Mouse (Mus musculus) midbrain, embryonic 12.5 days (tissue): ENCODE results near the gene Phactr2. TPM values are rescaled to one million over a fixed set of nuclear protein-coding genes. Genes with fewer than 3 reads are reported as not detected.

Experiments used
- ATAC-seq: fragments of 200-750 bp; cut with Nextera tagmentation; 2 replicates; pipeline ENCODE4 v1.8.0; 2017; ENCODE audit warnings: low read depth, moderate TSS enrichment, moderate library complexity; ENCODE audit not compliant: low FRiP score
- H3K27ac ChIP-seq: fragments of 300-500 bp; sonication (generic); replicated peaks from 2 replicates; pipeline ENCODE4 v1.5.1; 2016; ENCODE audit warnings: mild to moderate bottlenecking
- H3K27me3 ChIP-seq: fragments of 300-500 bp; sonication (generic); 2 replicates; pipeline ENCODE4 v1.6.1; 2016; ENCODE audit warnings: mild to moderate bottlenecking
- H3K36me3 ChIP-seq: fragments of 300-500 bp; sonication (generic); 2 replicates; pipeline ENCODE4 v1.6.1; 2016
- H3K4me1 ChIP-seq: fragments of 300-500 bp; sonication (generic); 2 replicates; pipeline ENCODE4 v1.6.1; 2016
- H3K4me2 ChIP-seq: fragments of 300-500 bp; sonication (generic); replicated peaks from 2 replicates; pipeline ENCODE4 v1.6.1; 2016; ENCODE audit warnings: mild to moderate bottlenecking, moderate library complexity
- H3K4me3 ChIP-seq: fragments of 300-500 bp; sonication (generic); 2 replicates; pipeline ENCODE4 v1.5.1; 2016; ENCODE audit warnings: mild to moderate bottlenecking
- H3K9ac ChIP-seq: fragments of 300-500 bp; sonication (generic); replicated peaks from 2 replicates; pipeline ENCODE4 v1.6.1; 2016; ENCODE audit warnings: mild to moderate bottlenecking, moderate library complexity
- H3K9me3 ChIP-seq: fragments of 300-500 bp; sonication (generic); 2 replicates; pipeline ENCODE4 v1.6.1; 2016; ENCODE audit warnings: mild to moderate bottlenecking
- WGBS: fragments of 180-500 bp; shearing (Covaris S2); methylation state at CpG from one replicate; pipeline ENCODE4 v1.1.7; 2016; 5-methylcytosine and 5-hydroxymethylcytosine counted together
- polyA plus RNA-seq: library from polyadenylated mRNA; unstranded; fragments of >200 nt; fragmentation: Nextera tagmentation; extraction: Ambion mirVana; gene quantifications from 2 replicates; pipeline ENCODE4 v1.2.1, GENCODE M21; 2016

Gene Phactr2
- polyA plus RNA-seq, 1 experiment from 2014 or later: 11.7 TPM

- Histone ChIP-seq H3K9ac (no peak overlapping the region), H3K4me1 (no peaks in the 10 kb centered on the region), H3K36me3 (peaks cover 8% of the 10 kb centered on the region; the same call in 1 of the 2 replicates), H3K27ac (no peak overlapping the region), H3K4me2 (no peak overlapping the region), H3K27me3 (no peaks in the 10 kb centered on the region), H3K4me3 (no peak overlapping the region), H3K9me3 (no peaks in the 10 kb centered on the region)
- no peak for ATAC-seq
- WGBS: 82% methylated on average over 3 of the region's 3 CpGs
Measured at GRCm38 (mm10) chr10:13244192-13244591, 230.0 kb downstream of the Phactr2 start.

DNA sequence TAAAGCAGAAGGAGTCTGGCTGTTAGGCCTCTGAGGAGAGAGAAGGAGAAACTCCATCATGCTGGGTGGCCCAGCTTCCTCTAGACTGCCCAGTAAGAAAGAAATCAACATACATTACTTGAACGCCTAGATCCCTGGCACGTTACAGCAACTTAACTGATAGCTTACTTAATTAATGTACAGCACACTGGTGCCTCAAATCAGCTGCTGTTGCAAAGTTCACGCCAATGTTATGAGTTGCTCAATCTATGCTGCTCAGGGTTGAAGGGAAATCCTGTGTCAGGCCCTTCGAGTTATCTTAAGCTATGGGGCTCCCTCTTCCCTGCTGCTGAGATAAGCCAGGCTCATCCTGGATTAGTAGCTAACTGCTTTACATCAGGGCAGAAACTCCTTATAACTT lies 233.8 kb downstream of the Phactr2 start:
- H3K27ac ChIP-seq: no peak overlapping the region
- H3K9ac ChIP-seq: no peak overlapping the region
- no peaks in the 10 kb centered on the region for H3K4me1 ChIP-seq
- no peaks in the 10 kb centered on the region for H3K9me3 ChIP-seq
- no peaks in the 10 kb centered on the region for H3K27me3 ChIP-seq
- H3K4me2 ChIP-seq: no peak overlapping the region
- 69% methylated on average over 4 of the region's 4 CpGs for WGBS
- ATAC-seq: no peak
- 0 out of 2 replicates have a peak, but pooled peaks cover 5% of the 10 kb centered on the region for H3K36me3 ChIP-seq
- H3K4me3 ChIP-seq: no peak overlapping the region

DNA sequence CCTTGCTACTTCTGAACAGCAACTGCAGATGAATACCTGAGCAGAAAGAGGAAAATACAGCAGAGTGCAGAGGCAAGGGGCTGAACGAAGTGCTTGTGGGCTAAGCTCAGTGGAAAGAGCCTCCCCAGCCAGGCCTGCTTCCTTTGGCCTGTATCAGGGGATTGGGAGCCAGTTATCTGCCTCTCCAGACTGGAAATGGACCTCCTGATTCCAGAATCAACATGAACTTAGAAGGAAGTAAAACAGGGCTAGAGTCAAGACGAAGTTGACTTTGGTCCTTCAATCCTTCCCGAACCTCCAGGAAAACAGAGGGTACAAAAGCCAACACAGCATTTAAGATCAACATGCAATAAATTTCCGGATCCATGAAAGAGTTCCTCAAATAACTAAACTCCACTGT lies 236.0 kb downstream of the Phactr2 start:
- Histone ChIP-seq H3K36me3 (0 out of 2 replicates have a peak, but pooled peaks cover 5% of the 10 kb centered on the region), H3K9me3 (no peaks in the 10 kb centered on the region), H3K27ac (no peak overlapping the region), H3K27me3 (no peaks in the 10 kb centered on the region), H3K9ac (no peak overlapping the region), H3K4me3 (no peak overlapping the region), H3K4me1 (peaks cover 7% of the 10 kb centered on the region), H3K4me2 (no peak overlapping the region)
- ATAC-seq: no peak
- WGBS: 91% methylated on average over 4 of the region's 4 CpGs

DNA sequence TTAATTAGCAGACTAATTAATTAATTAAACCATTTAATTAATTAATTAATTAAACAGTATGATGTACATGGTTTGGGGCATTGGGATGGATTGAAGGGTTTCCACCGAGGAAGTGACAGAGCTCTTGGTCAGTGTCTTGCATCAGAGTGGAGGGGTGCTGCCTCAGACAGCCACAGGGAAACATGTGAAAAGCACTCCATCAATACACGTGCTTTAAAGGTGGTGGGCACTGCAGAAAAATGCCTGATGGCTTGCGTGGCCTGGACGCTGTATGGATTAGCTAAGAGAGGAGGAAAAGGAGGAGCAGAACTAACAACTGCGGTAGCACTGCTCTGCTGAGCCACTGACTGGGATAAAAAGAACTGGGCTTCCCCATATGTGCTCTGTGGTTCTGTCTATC lies 237.3 kb downstream of the Phactr2 start:
- 0 out of 2 replicates have a peak, but pooled peaks cover 5% of the 10 kb centered on the region for H3K36me3 ChIP-seq
- H3K9ac ChIP-seq: no peak overlapping the region
- H3K27ac ChIP-seq: no peak overlapping the region
- ATAC-seq: no peak
- peaks cover 13% of the 10 kb centered on the region for H3K4me1 ChIP-seq
- H3K4me2 ChIP-seq: no peak overlapping the region
- whole genome bisulfite sequencing: 91% methylated on average over 5 of the region's 5 CpGs
- H3K9me3 ChIP-seq: no peaks in the 10 kb centered on the region
- H3K4me3 ChIP-seq: no peak overlapping the region
- no peaks in the 10 kb centered on the region for H3K27me3 ChIP-seq

DNA sequence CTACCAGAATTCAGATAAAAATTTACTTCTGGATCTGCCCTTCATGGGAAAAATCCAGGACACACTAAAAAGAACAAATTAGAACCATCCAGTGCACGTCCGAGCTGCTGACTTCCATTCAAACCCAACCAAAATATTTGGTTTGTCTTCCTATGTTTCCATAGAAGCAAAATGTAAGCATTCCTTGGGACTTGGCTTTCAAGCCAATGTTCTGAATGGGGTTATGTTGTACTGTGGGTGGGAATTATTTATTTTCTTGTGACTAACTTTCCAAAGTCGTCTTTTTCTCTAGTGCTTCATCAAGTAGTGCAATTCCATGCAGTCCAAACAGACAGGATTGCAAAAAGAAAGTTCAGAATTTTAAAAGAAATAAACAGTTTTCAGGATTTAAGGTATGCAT lies 239.7 kb downstream of the Phactr2 start:
- Histone ChIP-seq H3K4me2 (no peak overlapping the region), H3K27ac (no peak overlapping the region), H3K27me3 (no peaks in the 10 kb centered on the region), H3K36me3 (0 out of 2 replicates have a peak, but pooled peaks cover 5% of the 10 kb centered on the region), H3K9me3 (no peaks in the 10 kb centered on the region), H3K4me1 (peaks cover 13% of the 10 kb centered on the region), H3K9ac (no peak overlapping the region), H3K4me3 (no peak overlapping the region)
- 75% methylated on average over 3 of the region's 3 CpGs for WGBS
- ATAC-seq: no peak

- no peak overlapping the region for H3K9ac ChIP-seq
- H3K9me3 ChIP-seq: no peaks in the 10 kb centered on the region
- H3K36me3 ChIP-seq: 0 out of 2 replicates have a peak, but pooled peaks cover 5% of the 10 kb centered on the region
- H3K4me3 ChIP-seq: no peak overlapping the region
- no peaks in the 10 kb centered on the region for H3K27me3 ChIP-seq
- H3K4me2 ChIP-seq: no peak overlapping the region
- no peak overlapping the region for H3K27ac ChIP-seq
- ATAC-seq: no peak
- 73% methylated on average over 10 of the region's 10 CpGs for WGBS
- peaks cover 13% of the 10 kb centered on the region for H3K4me1 ChIP-seq
Measured at GRCm38 (mm10) chr10:13233941-13234340, 240.3 kb downstream of the Phactr2 start.

- Histone ChIP-seq H3K4me3 (no peak overlapping the region), H3K27ac (no peak overlapping the region; the same call in 1 of the 2 replicates), H3K9ac (no peak overlapping the region), H3K9me3 (no peaks in the 10 kb centered on the region), H3K27me3 (no peaks in the 10 kb centered on the region), H3K4me2 (no peak overlapping the region), H3K4me1 (peaks cover 13% of the 10 kb centered on the region), H3K36me3 (0 out of 2 replicates have a peak, but pooled peaks cover 5% of the 10 kb centered on the region)
- no peak for ATAC-seq
- 43% methylated on average over 2 of the region's 2 CpGs for WGBS
Measured at GRCm38 (mm10) chr10:13233143-13233622, 241.0 kb downstream of the Phactr2 start.

DNA sequence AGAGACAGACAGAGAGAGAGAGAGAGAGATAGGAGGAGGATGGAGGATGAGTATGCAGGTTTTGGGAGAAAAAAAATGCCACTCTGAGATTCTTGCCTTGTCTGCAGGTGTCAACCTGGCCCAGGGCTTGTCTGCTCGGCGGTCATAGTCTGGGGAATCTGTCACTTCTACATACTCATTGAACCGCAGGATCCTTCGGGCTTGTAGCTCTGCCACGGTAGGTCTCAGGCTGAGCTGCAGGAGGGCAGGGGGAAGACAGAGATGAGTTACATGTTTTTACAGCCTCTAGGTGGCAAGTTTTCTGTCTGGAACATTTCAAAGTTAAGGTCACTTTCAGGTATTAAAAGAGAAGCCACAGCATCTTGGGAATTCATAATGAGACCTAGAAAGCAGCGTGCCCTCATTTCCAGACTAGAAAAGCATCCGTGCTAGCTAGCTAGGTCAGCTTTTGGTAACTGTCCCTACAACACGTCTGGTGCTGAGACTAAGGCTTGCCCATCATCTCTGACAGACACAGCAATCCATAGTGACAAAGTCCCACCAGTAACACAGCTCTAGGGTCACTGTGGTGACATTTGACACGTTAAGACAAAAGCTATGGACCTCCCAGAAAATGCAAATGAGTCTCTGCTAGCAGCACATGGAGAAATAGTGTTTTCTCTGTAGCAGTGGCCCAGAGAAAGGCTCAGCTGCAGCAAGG lies 241.6 kb downstream of the Phactr2 start:
- Histone ChIP-seq H3K4me1 (peaks cover 13% of the 10 kb centered on the region), H3K9me3 (no peaks in the 10 kb centered on the region), H3K36me3 (no peaks in the 10 kb centered on the region), H3K27ac (no peak overlapping the region; the same call in 1 of the 2 replicates), H3K27me3 (no peaks in the 10 kb centered on the region), H3K4me3 (no peak overlapping the region), H3K9ac (no peak overlapping the region), H3K4me2 (no peak overlapping the region)
- WGBS: 43% methylated on average over 9 of the region's 9 CpGs
- ATAC-seq: no peak

DNA sequence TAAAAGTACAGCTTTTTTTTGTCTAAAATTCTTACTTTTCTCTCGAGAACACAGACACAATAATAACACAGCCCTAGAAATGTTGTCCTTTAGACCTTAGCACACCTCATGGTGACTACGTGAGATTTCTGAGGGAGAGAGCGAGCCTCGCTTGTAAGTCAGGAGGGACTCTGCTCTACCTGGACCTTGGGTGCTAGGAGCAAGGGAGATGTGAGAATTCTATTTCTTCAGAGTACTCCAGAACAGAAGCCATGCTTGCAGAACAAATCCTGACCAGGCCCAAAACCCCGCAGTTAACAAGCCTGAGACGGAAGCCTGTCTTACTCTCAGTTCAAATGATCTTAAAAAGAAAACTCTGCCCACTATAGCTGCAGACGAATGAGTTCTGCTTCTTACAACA lies 243.5 kb downstream of the Phactr2 start:
- Histone ChIP-seq H3K9ac (no peak overlapping the region), H3K27me3 (no peaks in the 10 kb centered on the region), H3K4me3 (no peak overlapping the region), H3K4me1 (peaks cover 13% of the 10 kb centered on the region), H3K9me3 (no peaks in the 10 kb centered on the region), H3K27ac (no peak overlapping the region), H3K36me3 (no peaks in the 10 kb centered on the region), H3K4me2 (no peak overlapping the region)
- 94% methylated on average over 7 of the region's 7 CpGs for WGBS
- ATAC-seq: no peak

- no peak overlapping the region for H3K4me3 ChIP-seq
- no peak for ATAC-seq
- no peaks in the 10 kb centered on the region for H3K4me1 ChIP-seq
- H3K36me3 ChIP-seq: no peaks in the 10 kb centered on the region; the same call in 1 of the 2 replicates
- 89% methylated on average over 7 of the region's 7 CpGs for WGBS
- H3K27ac ChIP-seq: no peak overlapping the region
- H3K27me3 ChIP-seq: no peaks in the 10 kb centered on the region
- no peaks in the 10 kb centered on the region for H3K9me3 ChIP-seq
- H3K9ac ChIP-seq: no peak overlapping the region
- no peak overlapping the region for H3K4me2 ChIP-seq
Measured at GRCm38 (mm10) chr10:13225377-13226063, 248.7 kb downstream of the Phactr2 start.

DNA sequence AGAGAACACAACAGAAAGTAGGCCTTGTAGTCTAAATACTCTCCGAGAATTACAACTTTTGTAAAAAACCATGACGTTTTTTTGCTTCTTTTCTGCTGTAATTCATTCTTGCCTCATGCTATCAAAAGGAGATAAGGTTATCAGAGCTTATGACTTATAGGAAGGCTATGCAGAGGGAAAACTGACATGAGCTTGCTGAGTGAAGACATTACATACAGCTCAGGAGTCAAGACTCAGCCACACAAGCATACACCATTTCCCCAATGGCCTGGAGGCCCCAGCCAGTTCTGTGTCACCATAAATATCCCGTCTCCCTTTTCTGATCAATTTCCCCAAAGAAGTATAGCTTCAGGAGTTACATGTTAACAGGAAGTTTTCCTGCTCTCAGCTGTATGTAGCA lies 252.1 kb downstream of the Phactr2 start:
- Histone ChIP-seq H3K27ac (no peak overlapping the region), H3K4me1 (no peaks in the 10 kb centered on the region), H3K4me2 (no peak overlapping the region), H3K9ac (no peak overlapping the region), H3K36me3 (no peaks in the 10 kb centered on the region; the same call in 1 of the 2 replicates), H3K9me3 (no peaks in the 10 kb centered on the region), H3K27me3 (no peaks in the 10 kb centered on the region), H3K4me3 (no peak overlapping the region)
- ATAC-seq: no peak
- WGBS: 92% methylated on average over 3 of the region's 3 CpGs

DNA sequence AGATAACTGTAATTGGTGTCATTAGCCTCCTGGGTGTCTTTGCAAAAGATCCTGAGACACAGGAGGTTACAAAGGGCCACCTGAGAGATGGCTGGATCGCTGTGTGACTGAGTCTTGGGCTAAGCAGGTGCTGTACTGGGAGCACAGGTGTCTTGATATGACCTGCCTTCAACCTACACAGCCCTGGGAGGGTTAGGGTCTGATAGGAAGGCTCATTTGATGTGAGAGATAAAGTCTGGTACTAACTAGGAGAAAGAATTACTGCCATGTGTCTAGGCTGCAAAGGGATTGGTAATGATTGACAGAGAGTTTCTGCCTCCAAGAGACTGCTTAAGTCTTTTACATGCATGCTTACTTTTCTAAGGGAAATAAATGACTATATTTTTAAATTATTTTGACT lies 254.2 kb downstream of the Phactr2 start:
- Histone ChIP-seq H3K27me3 (no peaks in the 10 kb centered on the region), H3K4me3 (no peak overlapping the region), H3K4me1 (no peaks in the 10 kb centered on the region), H3K9ac (no peak overlapping the region), H3K27ac (no peak overlapping the region), H3K4me2 (no peak overlapping the region), H3K9me3 (no peaks in the 10 kb centered on the region), H3K36me3 (no peaks in the 10 kb centered on the region; the same call in 1 of the 2 replicates)
- 73% methylated on average over 1 of the region's 1 CpGs for WGBS
- ATAC-seq: no peak
